Mouse (Mus musculus): ENCODE data around the gene Myh7. TPM values are rescaled to one million over a fixed set of nuclear protein-coding genes. Genes with fewer than 3 reads are reported as not detected.
"Not testable (repeated sequence)": the region's sequence is repeated elsewhere in the genome, so short reads cannot be mapped to it uniquely, and the experiment has no call there.

Gene Myh7
- 3.6 and 4.2 TPM in 2 replicates for polyA plus RNA-seq (2016; fragmentation: Nextera tagmentation; extraction: Ambion mirVana)

DNA sequence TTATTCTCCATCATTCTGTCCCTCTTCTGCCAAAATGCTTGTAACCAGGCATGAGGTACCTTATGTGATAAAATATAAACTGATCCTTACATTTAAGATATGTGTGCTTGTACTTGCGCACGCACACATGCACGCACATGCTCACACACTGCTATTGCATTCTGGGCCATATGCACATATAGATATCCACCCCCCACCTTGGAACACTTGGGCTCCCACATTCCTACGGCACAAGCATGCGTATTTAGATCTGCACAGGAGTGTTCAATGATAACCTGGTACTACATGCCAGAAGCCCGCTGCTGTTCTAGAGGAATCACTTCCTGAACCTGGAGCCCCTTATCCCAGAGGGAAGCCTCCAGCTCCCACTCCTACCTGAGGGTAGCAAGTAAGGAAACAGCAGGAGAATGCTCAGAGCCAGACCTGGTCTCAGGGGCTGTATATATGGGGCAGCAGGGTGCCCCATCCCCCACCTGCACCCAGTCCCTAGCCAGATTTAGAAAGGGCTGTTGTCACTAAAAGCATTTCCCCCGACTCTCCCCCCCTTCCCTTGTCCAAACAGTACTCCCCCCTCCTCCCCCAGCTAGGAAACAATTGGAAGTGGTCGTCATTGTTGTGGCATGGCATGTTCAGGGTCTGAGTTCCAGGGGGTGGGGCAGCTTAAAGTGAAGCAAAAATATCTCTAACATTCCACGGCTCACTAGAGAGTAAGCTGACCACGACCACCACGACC lies at the start of gene Myh7:
TSS of gene Myh7 (minus strand) at position 491 of the 733 bp plus-strand sequence.
- Histone ChIP-seq H3K4me2 (peak within 1 kb of the TSS; percentile 13), H3K9ac (peak within 1 kb of the TSS; percentile 44), H3K4me1 (peaks cover 39% of the 10 kb centered on the region), H3K36me3 (replicated peaks) (no peaks in the 10 kb centered on the region), H3K27ac (peak within 1 kb of the TSS; percentile 88), H3K4me3 (replicated peaks) (no peak within 1 kb of the TSS), H3K27me3 (no peaks in the 10 kb centered on the region), H3K9me3 (no peaks in the 10 kb centered on the region)
- ATAC-seq (ENCODE audit: low FRiP score), result 0 out of 2 replicates have a peak, but pooled peaks have one; percentile 10
- 54% methylated on average over 11 of the region's 11 CpGs for WGBS

GRCm38 (mm10) chr14:55043694-55044093 lies 49.3 kb upstream of the Myh7 start:
- WGBS, result 88% methylated on average over 1 of the region's 2 CpGs
- not testable (repeated sequence) for H3K36me3 ChIP-seq (replicated peaks); H3K4me2 ChIP-seq; H3K4me1 ChIP-seq; H3K27me3 ChIP-seq; H3K4me3 ChIP-seq (replicated peaks); H3K9ac ChIP-seq; H3K9me3 ChIP-seq; ATAC-seq (ENCODE audit: low FRiP score); H3K27ac ChIP-seq

DNA sequence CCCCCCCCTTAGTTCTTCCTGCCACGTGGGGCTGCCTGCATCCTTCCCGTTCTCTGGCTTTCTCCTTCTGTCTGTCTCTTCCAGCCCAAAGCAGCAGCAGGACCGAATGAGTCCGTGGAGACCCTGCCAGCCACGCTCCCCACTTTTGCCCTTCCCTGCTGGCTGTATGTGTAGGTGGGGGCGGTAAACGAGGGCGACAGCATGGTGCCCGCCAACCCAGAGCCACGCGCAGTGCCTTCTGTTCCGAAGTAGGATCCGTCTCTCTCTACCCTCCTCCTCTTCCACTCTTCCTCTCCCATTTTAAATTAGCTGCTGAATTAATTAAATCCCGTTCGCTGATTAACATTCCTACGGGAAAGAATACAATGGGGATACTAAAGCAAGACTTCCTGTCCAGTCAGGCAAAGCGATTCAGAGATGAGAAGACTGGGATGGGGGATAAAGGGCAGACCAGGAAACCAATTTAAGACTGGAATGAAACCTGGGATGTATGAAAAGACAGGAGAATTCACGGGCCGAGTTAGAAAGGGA lies 38.3 kb upstream of the Myh7 start:
- H3K9ac ChIP-seq, result peak overlapping the region; percentile 18; the same call in 1 of the 2 replicates
- no peak; the same call in 1 of the 2 replicates for ATAC-seq (ENCODE audit: low FRiP score)
- no peaks in the 10 kb centered on the region for H3K36me3 ChIP-seq (replicated peaks)
- 11% methylated on average over 19 of the region's 19 CpGs for WGBS
- peaks cover 40% of the 10 kb centered on the region for H3K4me1 ChIP-seq
- no peaks in the 10 kb centered on the region for H3K27me3 ChIP-seq
- peak overlapping the region; percentile 66 for H3K27ac ChIP-seq
- peak overlapping the region; percentile 6; the same call in 1 of the 2 replicates for H3K4me3 ChIP-seq (replicated peaks)
- peak overlapping the region; percentile 38 for H3K4me2 ChIP-seq
- H3K9me3 ChIP-seq, result no peaks in the 10 kb centered on the region

DNA sequence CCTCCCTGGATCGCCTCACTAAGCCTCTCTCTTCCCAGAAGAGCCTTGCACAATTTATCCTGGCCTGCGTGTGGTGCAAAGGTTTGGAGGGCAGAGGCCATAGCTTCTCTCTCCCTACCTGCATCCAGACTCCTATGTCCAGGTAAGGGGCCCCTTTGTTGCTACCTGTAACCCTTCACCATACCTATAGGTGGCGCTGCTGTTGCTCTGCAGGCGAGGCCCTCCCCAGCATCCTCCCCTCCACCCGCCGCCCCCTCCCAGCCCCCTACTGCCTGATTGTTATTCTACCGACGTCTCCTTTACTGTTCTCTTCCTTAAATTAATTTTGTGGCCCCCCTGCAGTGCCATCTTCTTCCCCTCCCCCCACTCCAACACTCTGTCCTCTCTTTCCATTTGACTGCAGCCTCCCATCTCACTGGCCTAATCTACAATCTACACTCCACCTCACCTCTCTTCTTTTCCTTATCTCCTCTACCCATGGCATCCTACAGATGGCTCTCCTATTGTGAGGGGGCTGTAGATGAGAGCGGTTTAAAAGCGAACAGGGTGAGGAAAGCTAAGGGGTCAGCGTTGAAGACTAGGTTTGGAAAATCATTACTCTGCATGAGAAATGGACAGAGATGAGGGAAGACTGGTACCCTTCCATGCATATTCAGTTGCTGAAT lies 34.7 kb upstream of the Myh7 start:
- peak; percentile 37 for ATAC-seq (ENCODE audit: low FRiP score)
- Histone ChIP-seq H3K9ac (peak overlapping the region; percentile 49), H3K27ac (peak overlapping the region; percentile 94), H3K36me3 (replicated peaks) (peaks cover 12% of the 10 kb centered on the region; the same call in 1 of the 2 replicates), H3K27me3 (no peaks in the 10 kb centered on the region), H3K4me3 (replicated peaks) (no peak overlapping the region), H3K9me3 (no peaks in the 10 kb centered on the region), H3K4me2 (peak overlapping the region; percentile 47), H3K4me1 (peaks cover 48% of the 10 kb centered on the region)
- 4% methylated on average over 11 of the region's 11 CpGs for WGBS

- Histone ChIP-seq H3K4me2 (peak overlapping the region; percentile 47), H3K4me3 (replicated peaks) (peak overlapping the region; percentile 10; the same call in 1 of the 2 replicates), H3K4me1 (peaks cover 46% of the 10 kb centered on the region), H3K27me3 (no peaks in the 10 kb centered on the region), H3K9me3 (no peaks in the 10 kb centered on the region), H3K36me3 (replicated peaks) (peaks cover 19% of the 10 kb centered on the region), H3K27ac (peak overlapping the region; percentile 94), H3K9ac (peak overlapping the region; percentile 49)
- ATAC-seq (ENCODE audit: low FRiP score), result peak; percentile 85
- 3% methylated on average over 5 of the region's 5 CpGs for WGBS
These were observed 34.0 kb upstream of the Myh7 start for GRCm38 (mm10) chr14:55028333-55028835.

- peak overlapping the region; percentile 47; the same call in 1 of the 2 replicates for H3K4me2 ChIP-seq
- 3% methylated on average over 6 of the region's 6 CpGs for WGBS
- H3K4me3 ChIP-seq (replicated peaks), result no peak overlapping the region; the same call in 1 of the 2 replicates
- H3K9ac ChIP-seq, result peak overlapping the region; percentile 25; the same call in 1 of the 2 replicates
- no peaks in the 10 kb centered on the region for H3K9me3 ChIP-seq
- peak; percentile 43 for ATAC-seq (ENCODE audit: low FRiP score)
- peaks cover 27% of the 10 kb centered on the region for H3K36me3 ChIP-seq (replicated peaks)
- no peaks in the 10 kb centered on the region for H3K27me3 ChIP-seq
- H3K27ac ChIP-seq, result peak overlapping the region; percentile 94
- H3K4me1 ChIP-seq, result peaks cover 39% of the 10 kb centered on the region
These were observed 33.2 kb upstream of the Myh7 start for GRCm38 (mm10) chr14:55027653-55028052.

DNA sequence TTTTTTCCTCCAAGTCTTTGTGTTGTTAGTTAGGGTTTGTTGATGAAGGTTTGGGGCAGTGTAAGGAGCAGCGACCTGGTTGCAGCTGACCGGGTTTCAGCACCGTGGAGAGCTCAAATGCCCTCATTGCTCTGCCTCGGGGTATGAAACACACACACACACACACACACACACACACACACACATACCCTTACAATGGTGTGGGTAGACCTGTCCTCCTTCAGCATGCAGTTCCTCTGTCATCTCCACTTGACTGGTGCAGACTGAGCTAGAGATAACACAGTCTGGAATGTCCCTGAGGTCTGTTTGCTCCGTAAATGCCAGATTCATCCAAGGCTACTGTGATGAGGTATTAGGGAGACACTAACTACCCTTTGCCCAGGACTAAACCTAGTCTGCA lies 32.8 kb upstream of the Myh7 start:
- H3K36me3 ChIP-seq (replicated peaks), result peaks cover 31% of the 10 kb centered on the region
- peak overlapping the region; percentile 94 for H3K27ac ChIP-seq
- H3K4me3 ChIP-seq (replicated peaks), result no peak overlapping the region; the same call in 1 of the 2 replicates
- no peaks in the 10 kb centered on the region for H3K27me3 ChIP-seq
- peak overlapping the region; percentile 47; the same call in 1 of the 2 replicates for H3K4me2 ChIP-seq
- peak overlapping the region; percentile 25; the same call in 1 of the 2 replicates for H3K9ac ChIP-seq
- peaks cover 35% of the 10 kb centered on the region for H3K4me1 ChIP-seq
- 19% methylated on average over 5 of the region's 5 CpGs for WGBS
- no peaks in the 10 kb centered on the region for H3K9me3 ChIP-seq
- ATAC-seq (ENCODE audit: low FRiP score), result peak; percentile 4; the same call in 1 of the 2 replicates

DNA sequence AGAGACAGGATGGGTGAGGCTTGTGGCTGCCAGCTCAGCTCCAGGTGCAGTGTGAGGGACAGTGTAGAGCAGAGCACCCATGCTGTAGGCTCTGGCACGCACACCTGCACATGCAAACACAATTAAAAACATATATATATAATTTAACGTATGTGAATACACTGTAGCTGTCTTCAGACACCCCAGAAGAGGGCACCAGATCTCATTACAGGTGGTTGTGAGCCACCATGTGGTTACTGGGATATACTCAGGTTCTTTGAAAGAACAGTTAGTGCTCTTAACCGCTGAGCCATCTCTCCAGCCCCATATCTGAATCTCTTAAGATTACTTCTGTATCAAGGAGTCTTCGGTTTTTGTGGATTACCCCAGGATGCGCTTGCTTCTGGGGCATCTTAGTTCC lies 31.1 kb upstream of the Myh7 start:
- no peaks in the 10 kb centered on the region for H3K9me3 ChIP-seq
- H3K4me1 ChIP-seq, result peaks cover 31% of the 10 kb centered on the region
- H3K9ac ChIP-seq, result no peak overlapping the region
- ATAC-seq (ENCODE audit: low FRiP score), result no peak
- H3K36me3 ChIP-seq (replicated peaks), result peaks cover 47% of the 10 kb centered on the region
- H3K4me2 ChIP-seq, result no peak overlapping the region
- no peak overlapping the region for H3K4me3 ChIP-seq (replicated peaks)
- no peak overlapping the region for H3K27ac ChIP-seq
- H3K27me3 ChIP-seq, result no peaks in the 10 kb centered on the region
- WGBS, result 84% methylated on average over 5 of the region's 5 CpGs

- Histone ChIP-seq H3K4me2 (no peak overlapping the region), H3K27ac (no peak overlapping the region), H3K4me1 (peaks cover 29% of the 10 kb centered on the region), H3K36me3 (replicated peaks) (peaks cover 49% of the 10 kb centered on the region), H3K9me3 (no peaks in the 10 kb centered on the region), H3K27me3 (no peaks in the 10 kb centered on the region), H3K9ac (no peak overlapping the region), H3K4me3 (replicated peaks) (no peak overlapping the region)
- no peak for ATAC-seq (ENCODE audit: low FRiP score)
- WGBS, result 63% methylated on average over 7 of the region's 7 CpGs
These were observed 29.8 kb upstream of the Myh7 start for GRCm38 (mm10) chr14:55024236-55024635.

- no peaks in the 10 kb centered on the region for H3K9me3 ChIP-seq
- H3K36me3 ChIP-seq (replicated peaks), result peaks cover 49% of the 10 kb centered on the region
- H3K4me1 ChIP-seq, result peaks cover 16% of the 10 kb centered on the region
- no peak overlapping the region for H3K9ac ChIP-seq
- no peak overlapping the region for H3K4me3 ChIP-seq (replicated peaks)
- H3K4me2 ChIP-seq, result no peak overlapping the region
- WGBS, result 90% methylated on average over 15 of the region's 15 CpGs
- no peaks in the 10 kb centered on the region for H3K27me3 ChIP-seq
- H3K27ac ChIP-seq, result no peak overlapping the region
- no peak for ATAC-seq (ENCODE audit: low FRiP score)
These were observed 28.6 kb upstream of the Myh7 start for GRCm38 (mm10) chr14:55023011-55023410.

GRCm38 (mm10) chr14:55020394-55020793 lies 26.0 kb upstream of the Myh7 start:
- Histone ChIP-seq H3K9ac (no peak overlapping the region), H3K27me3 (no peaks in the 10 kb centered on the region), H3K4me3 (replicated peaks) (no peak overlapping the region), H3K9me3 (no peaks in the 10 kb centered on the region), H3K27ac (no peak overlapping the region), H3K4me2 (no peak overlapping the region), H3K36me3 (replicated peaks) (peaks cover 58% of the 10 kb centered on the region), H3K4me1 (peaks cover 18% of the 10 kb centered on the region)
- 71% methylated on average over 9 of the region's 9 CpGs for WGBS
- ATAC-seq (ENCODE audit: low FRiP score), result no peak

GRCm38 (mm10) chr14:55016876-55017275 lies 22.4 kb upstream of the Myh7 start:
- H3K4me3 ChIP-seq (replicated peaks), result no peak overlapping the region
- no peak overlapping the region for H3K4me2 ChIP-seq
- H3K27ac ChIP-seq, result no peak overlapping the region
- H3K9ac ChIP-seq, result no peak overlapping the region
- no peaks in the 10 kb centered on the region for H3K9me3 ChIP-seq
- no peak for ATAC-seq (ENCODE audit: low FRiP score)
- H3K27me3 ChIP-seq, result no peaks in the 10 kb centered on the region
- H3K4me1 ChIP-seq, result peaks cover 18% of the 10 kb centered on the region
- H3K36me3 ChIP-seq (replicated peaks), result peaks cover 25% of the 10 kb centered on the region
- WGBS, result 93% methylated on average over 16 of the region's 16 CpGs
